Mouse (Mus musculus) stomach, postnatal 0 days (tissue): ENCODE data around the gene Galr2.

Experiments
- CTCF ChIP-seq: IDR thresholded peaks from 2 replicates; pipeline ENCODE4 v1.5.1; 2016; ENCODE audit warnings: antibody characterized with exemption, low read depth, mild to moderate bottlenecking, moderate library complexity
- EP300 ChIP-seq: optimal IDR thresholded peaks from 2 replicates; pipeline ENCODE3; 2016; ENCODE audit warnings: antibody characterized with exemption

- TF ChIP-seq CTCF (no peak), EP300 (no peak)
These were observed 27.2 kb downstream of the Galr2 start for GRCm38 (mm10) chr11:116307762-116308531.
